ENCODE assay signal across 1 mouse cellular context in genomic region chr2:147069077-147069476, GRCm38 (mm10).
TF ChIP-seq lines count a peak whose summit lies in the region.

No protein-coding gene starts in this region.

TF ChIP-seq in MEL, 35 proteins besides CTCF, POLR2A, EP300 and RAD21 (continued from another document):
- TF ChIP-seq POLR2AphosphoS5 (IDR thresholded peaks at IDR 0.05; ENCODE audit: borderline replicate concordance, low read depth, low read length): no peak
- TF ChIP-seq MYB (IDR thresholded peaks at IDR 0.05; ENCODE audit: low read depth, low read length): no peak
- no peak for TF ChIP-seq NRF1 (IDR thresholded peaks at IDR 0.05; ENCODE audit: insufficient read depth, low read depth, low read length, poor library complexity, severe bottlenecking)
- 0 out of 2 replicates have a peak, but pooled peaks have one; percentile 17 for TF ChIP-seq GATA1 (IDR thresholded peaks at IDR 0.05; ENCODE audit: low read depth, low read length)
- no peak for TF ChIP-seq RCOR1 (IDR thresholded peaks at IDR 0.05; ENCODE audit: low read depth, low read length)
- no peak for TF ChIP-seq NELFE (IDR thresholded peaks at IDR 0.05; ENCODE audit: low read depth, low read length)
- no peak for TF ChIP-seq CHD2 (IDR thresholded peaks at IDR 0.05; ENCODE audit: low read length)
- TF ChIP-seq KAT2A (conservative IDR thresholded peaks at IDR 0.05; ENCODE audit: low read depth, low read length): no peak
- no peak for TF ChIP-seq ELF1 (IDR thresholded peaks at IDR 0.05; ENCODE audit: low read depth, low read length)
- no peak for TF ChIP-seq MAZ (IDR thresholded peaks at IDR 0.05; ENCODE audit: low read depth, low read length)
- TF ChIP-seq CHD1 (IDR thresholded peaks at IDR 0.05; ENCODE audit: low read depth, low read length): no peak
